Mouse (Mus musculus) embryonic facial prominence, embryonic 12.5 days (tissue): ENCODE measurements around the gene Pde4d. TPM values are rescaled to one million over a fixed set of nuclear protein-coding genes. Genes with fewer than 3 reads are reported as not detected.

ENCODE experiments used
- ATAC-seq: fragments of 200-750 bp; cut with Nextera tagmentation; 2 replicates; pipeline ENCODE4 v1.8.0; 2017; ENCODE audit not compliant: insufficient number of reproducible peaks, insufficient read depth, low FRiP score, low TSS enrichment
- H3K27ac ChIP-seq: fragments of 300-500 bp; sonication (generic); 2 replicates; pipeline ENCODE4 v1.5.1; 2016; ENCODE audit warnings: mild to moderate bottlenecking
- H3K27me3 ChIP-seq: fragments of 300-500 bp; sonication (generic); 2 replicates; pipeline ENCODE4 v1.6.1; 2016; ENCODE audit warnings: mild to moderate bottlenecking, moderate library complexity
- H3K36me3 ChIP-seq: fragments of 300-500 bp; sonication (generic); 2 replicates; pipeline ENCODE4 v1.6.1; 2016; ENCODE audit warnings: mild to moderate bottlenecking
- H3K4me1 ChIP-seq: fragments of 300-500 bp; sonication (generic); 2 replicates; pipeline ENCODE4 v1.6.1; 2016
- H3K4me2 ChIP-seq: fragments of 300-500 bp; sonication (generic); replicated peaks from 2 replicates; pipeline ENCODE4 v1.6.1; 2016; ENCODE audit warnings: mild to moderate bottlenecking, moderate library complexity
- H3K4me3 ChIP-seq: fragments of 300-500 bp; sonication (generic); 2 replicates; pipeline ENCODE4 v1.5.1; 2016; ENCODE audit warnings: mild to moderate bottlenecking
- H3K9ac ChIP-seq: fragments of 300-500 bp; sonication (generic); 2 replicates; pipeline ENCODE4 v1.6.1; 2016; ENCODE audit warnings: mild to moderate bottlenecking, moderate library complexity
- H3K9me3 ChIP-seq: fragments of 300-500 bp; sonication (generic); 2 replicates; pipeline ENCODE4 v1.6.1; 2016; ENCODE audit warnings: mild to moderate bottlenecking, moderate library complexity
- WGBS: fragments of 180-500 bp; shearing (Covaris S2); methylation state at CpG from one replicate; pipeline ENCODE4 v1.1.7; 2016; 5-methylcytosine and 5-hydroxymethylcytosine counted together
- polyA plus RNA-seq: library from polyadenylated mRNA; unstranded; fragments of >200 nt; fragmentation: Nextera tagmentation; extraction: Ambion mirVana; gene quantifications from 2 replicates; pipeline ENCODE4 v1.2.1, GENCODE M21; 2016

Gene Pde4d
- polyA plus RNA-seq, 1 experiment from 2014 or later: 20.4 TPM

- 62% methylated on average over 8 of the region's 8 CpGs for WGBS
- Histone ChIP-seq H3K27ac (no peak overlapping the region), H3K4me3 (no peak overlapping the region), H3K36me3 (no peaks in the 10 kb centered on the region), H3K4me2 (no peak overlapping the region), H3K4me1 (peaks cover 9% of the 10 kb centered on the region; the same call in 1 of the 2 replicates), H3K9me3 (no peaks in the 10 kb centered on the region), H3K9ac (no peak overlapping the region), H3K27me3 (no peaks in the 10 kb centered on the region)
- no peak for ATAC-seq
These were observed 1165.6 kb downstream of the Pde4d start for GRCm38 (mm10) chr13:109615213-109615784.

- H3K4me1 ChIP-seq: peaks cover 9% of the 10 kb centered on the region; the same call in 1 of the 2 replicates
These were observed 1166.1 kb downstream of the Pde4d start for GRCm38 (mm10) chr13:109615785-109616281.

GRCm38 (mm10) chr13:109619158-109619657, 1169.5 kb downstream of the Pde4d start:
- Histone ChIP-seq H3K27ac (no peak overlapping the region), H3K9ac (no peak overlapping the region), H3K4me2 (no peak overlapping the region), H3K36me3 (no peaks in the 10 kb centered on the region), H3K27me3 (no peaks in the 10 kb centered on the region), H3K9me3 (no peaks in the 10 kb centered on the region), H3K4me1 (no peaks in the 10 kb centered on the region), H3K4me3 (no peak overlapping the region)
- no peak for ATAC-seq
- WGBS: 73% methylated on average over 2 of the region's 2 CpGs

More at GRCm38 (mm10) chr13:109615785-109616281, 1166.1 kb downstream of the Pde4d start:
- Histone ChIP-seq H3K9ac (no peak overlapping the region), H3K4me3 (no peak overlapping the region), H3K4me2 (no peak overlapping the region), H3K36me3 (no peaks in the 10 kb centered on the region), H3K9me3 (no peaks in the 10 kb centered on the region), H3K27me3 (no peaks in the 10 kb centered on the region), H3K27ac (no peak overlapping the region)
- ATAC-seq: no peak
- 17% methylated on average over 7 of the region's 7 CpGs for WGBS

DNA sequence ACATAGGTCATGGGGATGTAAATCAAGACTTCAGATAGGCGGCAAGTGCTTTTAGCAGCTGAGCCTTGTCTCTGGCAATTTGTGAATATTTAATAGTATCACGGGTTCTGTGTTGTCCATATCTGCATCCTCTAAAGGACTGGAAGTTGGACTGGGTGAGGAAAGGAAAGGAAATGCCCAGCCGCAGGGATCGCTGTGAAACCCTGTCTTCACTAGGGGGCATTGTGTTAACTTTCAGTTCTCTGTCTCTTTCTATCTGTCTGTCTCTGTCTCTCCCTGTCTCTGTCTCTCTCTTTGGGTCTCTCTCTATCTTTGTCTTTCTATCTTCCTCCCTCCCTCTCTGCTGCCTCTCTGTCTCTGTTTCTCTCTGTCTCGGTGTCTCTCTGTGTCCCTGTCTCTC, 1172.5 kb downstream of the Pde4d start:
- 73% methylated on average over 5 of the region's 5 CpGs for WGBS
- ATAC-seq: no peak
- H3K9ac ChIP-seq: no peak overlapping the region

GRCm38 (mm10) chr13:109623201-109623600, 1173.5 kb downstream of the Pde4d start:
- Histone ChIP-seq H3K9ac (no peak overlapping the region), H3K4me1 (no peaks in the 10 kb centered on the region), H3K36me3 (no peaks in the 10 kb centered on the region), H3K9me3 (no peaks in the 10 kb centered on the region), H3K4me2 (no peak overlapping the region), H3K4me3 (no peak overlapping the region), H3K27me3 (no peaks in the 10 kb centered on the region), H3K27ac (no peak overlapping the region)
- 73% methylated on average over 2 of the region's 2 CpGs for WGBS
- no peak for ATAC-seq

More for the DNA sequence above, 1172.5 kb downstream of the Pde4d start:
- H3K36me3 ChIP-seq: no peaks in the 10 kb centered on the region
- no peak overlapping the region for H3K4me3 ChIP-seq
- no peaks in the 10 kb centered on the region for H3K27me3 ChIP-seq
- H3K27ac ChIP-seq: no peak overlapping the region
- H3K4me2 ChIP-seq: no peak overlapping the region
- no peaks in the 10 kb centered on the region for H3K4me1 ChIP-seq
- no peaks in the 10 kb centered on the region for H3K9me3 ChIP-seq

DNA sequence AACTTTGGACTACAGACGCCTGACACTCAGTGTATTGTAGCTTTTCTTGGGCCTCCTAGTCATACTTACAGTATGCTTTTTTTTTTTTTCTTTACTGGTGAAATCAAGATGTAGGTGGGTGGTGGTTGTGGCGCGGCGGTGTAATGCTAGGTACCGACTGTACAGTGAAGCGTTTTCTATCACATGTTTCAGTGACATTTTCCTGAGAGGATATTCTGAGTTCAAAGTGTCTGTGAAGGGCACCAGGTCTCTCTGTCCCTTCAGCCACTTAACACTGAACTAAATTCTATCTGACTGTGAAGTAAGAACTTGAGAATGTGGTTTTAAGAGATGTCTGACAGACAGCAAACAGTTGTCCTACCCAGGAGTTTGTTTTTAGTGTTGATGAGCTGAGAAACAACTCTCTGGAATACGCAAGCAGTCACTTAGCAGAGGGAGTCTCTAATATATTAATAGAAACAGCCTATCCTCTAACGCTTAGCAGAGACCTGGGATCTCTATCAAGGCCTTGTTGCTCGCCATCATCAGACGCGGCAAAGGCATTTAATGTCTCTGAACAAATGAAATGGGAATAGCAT, 1175.1 kb downstream of the Pde4d start:
- Histone ChIP-seq H3K9me3 (no peaks in the 10 kb centered on the region), H3K27me3 (no peaks in the 10 kb centered on the region), H3K4me2 (no peak overlapping the region), H3K27ac (no peak overlapping the region), H3K4me3 (no peak overlapping the region), H3K9ac (no peak overlapping the region), H3K4me1 (no peaks in the 10 kb centered on the region), H3K36me3 (no peaks in the 10 kb centered on the region)
- 88% methylated on average over 11 of the region's 11 CpGs for WGBS
- no peak for ATAC-seq

DNA sequence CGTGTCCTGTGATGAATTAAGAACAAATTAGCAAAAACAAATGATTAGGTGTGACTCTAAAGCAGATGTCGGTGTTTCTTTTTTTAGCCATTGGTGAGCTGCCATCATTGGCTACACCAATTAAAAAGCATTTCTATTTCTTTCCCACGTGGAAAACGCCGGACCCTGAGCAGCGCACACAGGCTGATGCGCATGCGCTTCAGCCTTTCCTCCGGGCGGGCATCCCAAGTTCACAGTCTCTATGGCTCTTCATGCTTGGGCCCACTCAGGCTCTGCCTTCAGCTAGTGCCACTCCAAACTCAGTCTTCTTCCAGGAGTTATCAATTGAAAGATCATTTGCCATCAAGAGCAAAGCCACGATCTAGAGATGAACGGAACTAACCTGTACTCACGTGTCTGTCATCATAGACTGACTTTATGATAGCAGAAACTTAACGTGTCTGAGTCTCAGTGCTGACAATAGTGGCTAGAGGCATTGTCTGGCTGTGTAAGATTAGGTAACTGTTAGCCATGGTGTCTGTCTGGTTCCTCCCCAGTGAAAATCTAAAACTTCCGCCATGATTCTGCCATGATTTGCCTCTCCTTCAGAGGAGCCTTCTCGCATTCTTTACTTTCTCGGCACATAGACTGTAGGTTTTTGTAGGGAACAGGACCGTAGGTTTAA, 1175.8 kb downstream of the Pde4d start:
- H3K9ac ChIP-seq: no peak overlapping the region
- no peaks in the 10 kb centered on the region for H3K9me3 ChIP-seq
- ATAC-seq: no peak
- WGBS: 86% methylated on average over 18 of the region's 18 CpGs
- no peak overlapping the region for H3K4me3 ChIP-seq
- no peaks in the 10 kb centered on the region for H3K27me3 ChIP-seq
- no peaks in the 10 kb centered on the region for H3K36me3 ChIP-seq
- no peaks in the 10 kb centered on the region for H3K4me1 ChIP-seq
- no peak overlapping the region for H3K4me2 ChIP-seq
- H3K27ac ChIP-seq: no peak overlapping the region

GRCm38 (mm10) chr13:109627265-109627664, 1177.5 kb downstream of the Pde4d start:
- Histone ChIP-seq H3K27ac (no peak overlapping the region), H3K4me2 (no peak overlapping the region), H3K4me1 (peaks cover 6% of the 10 kb centered on the region), H3K36me3 (no peaks in the 10 kb centered on the region), H3K9me3 (no peaks in the 10 kb centered on the region), H3K27me3 (no peaks in the 10 kb centered on the region), H3K9ac (no peak overlapping the region), H3K4me3 (no peak overlapping the region)
- ATAC-seq: no peak
- WGBS: 65% methylated on average over 2 of the region's 2 CpGs

DNA sequence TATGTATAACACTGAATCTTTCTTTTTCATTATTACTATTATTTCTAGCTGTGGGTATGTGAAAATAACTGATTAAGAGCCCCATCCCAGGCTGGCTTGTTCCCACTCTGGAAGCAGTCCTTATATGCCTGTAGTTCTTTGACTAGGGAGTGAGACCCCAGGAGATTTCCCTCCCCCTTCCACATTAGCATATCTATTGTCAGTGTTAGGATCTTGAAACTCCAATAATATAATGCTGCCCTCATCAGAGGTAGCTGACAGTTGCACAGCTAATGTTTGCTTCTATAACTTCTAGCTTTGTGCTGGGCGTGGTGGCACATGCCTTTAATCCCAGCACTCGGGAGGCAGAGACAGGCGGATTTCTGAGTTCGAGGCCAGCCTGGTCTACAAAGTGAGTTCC, 1178.9 kb downstream of the Pde4d start:
- Histone ChIP-seq H3K27ac (no peak overlapping the region), H3K9me3 (no peaks in the 10 kb centered on the region), H3K4me1 (peaks cover 15% of the 10 kb centered on the region), H3K4me3 (no peak overlapping the region), H3K36me3 (no peaks in the 10 kb centered on the region), H3K9ac (no peak overlapping the region), H3K27me3 (no peaks in the 10 kb centered on the region), H3K4me2 (no peak overlapping the region)
- 93% methylated on average over 4 of the region's 4 CpGs for WGBS
- ATAC-seq: no peak

DNA sequence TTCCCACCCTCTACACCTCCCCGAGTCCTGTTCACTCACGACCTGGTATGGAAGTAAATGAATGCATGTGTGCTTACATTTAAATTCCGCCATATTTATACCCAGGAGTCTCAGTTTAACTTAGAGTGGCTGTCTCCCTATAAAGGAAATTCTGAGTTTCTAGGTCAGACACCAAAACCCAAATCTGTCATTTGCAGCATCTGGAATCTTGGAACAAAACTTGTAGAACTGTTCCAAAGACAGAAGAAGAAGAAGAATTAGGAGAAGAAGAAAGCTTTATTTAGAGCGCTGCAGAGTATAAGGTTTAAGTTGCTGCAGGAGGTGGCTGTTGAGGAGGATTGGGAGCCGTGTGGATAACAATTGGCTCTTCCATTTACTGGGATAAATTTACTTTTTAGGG, 1179.5 kb downstream of the Pde4d start:
- Histone ChIP-seq H3K36me3 (no peaks in the 10 kb centered on the region), H3K9ac (no peak overlapping the region), H3K9me3 (no peaks in the 10 kb centered on the region), H3K4me3 (no peak overlapping the region), H3K4me2 (no peak overlapping the region), H3K4me1 (peaks cover 15% of the 10 kb centered on the region), H3K27ac (no peak overlapping the region), H3K27me3 (no peaks in the 10 kb centered on the region)
- no peak for ATAC-seq
- 81% methylated on average over 5 of the region's 5 CpGs for WGBS

DNA sequence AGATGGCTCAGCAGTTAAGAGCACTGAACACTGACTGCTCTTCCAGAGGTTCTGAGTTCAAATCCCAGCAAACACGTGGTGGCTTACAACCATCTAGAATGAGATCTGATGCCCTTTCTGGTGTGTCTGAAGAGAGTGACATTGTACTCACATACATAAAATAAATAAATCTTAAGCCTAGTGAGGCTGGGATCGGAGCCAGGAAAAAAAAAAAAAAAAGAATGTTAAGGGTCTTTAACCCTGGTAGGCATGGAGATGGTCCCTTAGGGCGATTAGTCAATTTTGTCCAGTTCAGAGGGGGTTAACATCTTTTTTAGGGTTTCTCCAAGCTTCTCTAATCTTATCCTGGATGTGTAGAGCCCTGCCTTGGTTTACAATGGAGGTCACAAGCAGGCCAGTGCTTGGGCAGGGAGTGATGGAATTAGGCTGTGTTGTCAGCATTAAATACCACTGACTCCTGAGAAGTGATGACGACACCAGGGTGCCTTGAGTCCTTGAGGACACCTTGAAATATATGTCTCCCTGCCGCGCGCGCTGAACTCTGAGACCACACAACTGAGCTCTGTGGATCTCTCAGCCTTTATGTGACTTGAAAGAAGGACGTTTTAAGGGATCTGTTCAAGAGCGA, 1181.8 kb downstream of the Pde4d start:
- 33% methylated on average over 10 of the region's 10 CpGs for WGBS
- Histone ChIP-seq H3K27me3 (no peaks in the 10 kb centered on the region), H3K4me3 (no peak overlapping the region), H3K9me3 (no peaks in the 10 kb centered on the region), H3K4me1 (peaks cover 15% of the 10 kb centered on the region), H3K27ac (no peak overlapping the region), H3K9ac (no peak overlapping the region), H3K36me3 (no peaks in the 10 kb centered on the region), H3K4me2 (no peak overlapping the region)
- no peak for ATAC-seq
